Mouse (Mus musculus) G1E-ER4 (cell line): ENCODE results near the gene Lime1. TPM values are rescaled to one million over a fixed set of nuclear protein-coding genes. Genes with fewer than 3 reads are reported as not detected.

Source experiments
- GATA1 ChIP-seq: IDR thresholded peaks from one replicate; pipeline ENCODE4 v1.8.0; 2012; ENCODE audit warnings: low read length, inconsistent platforms
- polyA plus RNA-seq: library from polyadenylated mRNA; stranded (reverse); fragments of >175 nt; gene quantifications from 2 replicates; pipeline ENCODE4 v1.2.3, GENCODE M21; 2012

Lime1 gene
- polyA plus RNA-seq = 17.7 and 30.2 TPM in 2 replicates

GRCm38 (mm10) chr2:181379778-181380177, at the start of gene Lime1:
Lime1 (plus strand) TSS chr2:181380078.
- no peak for TF ChIP-seq GATA1

DNA sequence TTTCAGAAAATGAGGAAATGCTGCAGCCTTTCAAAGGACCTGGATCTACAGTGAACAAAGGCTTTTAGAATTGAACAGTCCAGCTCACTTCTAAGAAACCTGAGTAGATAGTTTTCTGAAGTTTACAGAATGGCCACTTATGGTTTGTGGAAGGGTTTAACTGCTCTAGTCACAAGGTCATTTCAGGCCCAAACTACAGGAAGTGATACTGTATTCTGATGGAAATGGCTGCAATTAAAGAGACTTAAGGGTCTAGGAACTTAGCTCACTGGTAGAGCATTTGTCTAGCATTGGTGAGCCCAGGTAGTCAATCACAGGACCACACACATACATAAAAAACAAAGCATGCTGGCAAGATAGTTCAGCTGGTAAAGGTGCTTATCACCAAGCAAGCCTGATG, 47.3 kb upstream of the Lime1 start:
- no peak for TF ChIP-seq GATA1

- TF ChIP-seq GATA1 = no peak
Measured at GRCm38 (mm10) chr2:181334023-181334422, 45.9 kb upstream of the Lime1 start.

DNA sequence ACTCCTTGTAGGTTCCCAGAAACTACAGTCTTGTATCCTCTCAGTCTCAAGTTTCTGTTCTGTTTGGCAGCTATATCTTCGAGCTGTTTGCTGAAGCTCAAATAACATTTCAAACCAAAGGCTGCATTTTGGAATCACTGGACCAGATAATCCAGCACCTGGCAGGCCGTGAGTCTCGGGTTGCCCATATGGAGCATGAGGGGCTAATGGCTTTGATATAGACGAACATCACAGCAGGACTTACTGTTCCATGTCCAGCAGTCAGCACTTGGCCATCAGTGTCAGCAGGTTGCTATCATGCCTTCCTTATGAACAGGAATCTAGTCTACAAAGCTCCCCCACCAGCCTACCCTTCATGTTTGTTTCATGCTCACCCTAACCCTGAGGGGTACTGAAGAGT, 39.5 kb upstream of the Lime1 start:
- TF ChIP-seq GATA1 = no peak

GRCm38 (mm10) chr2:181342766-181343165, 37.1 kb upstream of the Lime1 start:
- TF ChIP-seq GATA1 = no peak

GRCm38 (mm10) chr2:181356780-181357179, 23.1 kb upstream of the Lime1 start:
- no peak for TF ChIP-seq GATA1

- TF ChIP-seq GATA1 = no peak
Measured at GRCm38 (mm10) chr2:181363946-181364345, 15.9 kb upstream of the Lime1 start.

- no peak for TF ChIP-seq GATA1
Measured at GRCm38 (mm10) chr2:181364487-181364859, 15.4 kb upstream of the Lime1 start.

GRCm38 (mm10) chr2:181364860-181365596, 14.8 kb upstream of the Lime1 start, which contains the start of the genes Zgpat and Arfrp1:
Zgpat (plus strand) TSS chr2:181364928.
Arfrp1 (minus strand) TSS chr2:181365404.
- no peak for TF ChIP-seq GATA1

DNA sequence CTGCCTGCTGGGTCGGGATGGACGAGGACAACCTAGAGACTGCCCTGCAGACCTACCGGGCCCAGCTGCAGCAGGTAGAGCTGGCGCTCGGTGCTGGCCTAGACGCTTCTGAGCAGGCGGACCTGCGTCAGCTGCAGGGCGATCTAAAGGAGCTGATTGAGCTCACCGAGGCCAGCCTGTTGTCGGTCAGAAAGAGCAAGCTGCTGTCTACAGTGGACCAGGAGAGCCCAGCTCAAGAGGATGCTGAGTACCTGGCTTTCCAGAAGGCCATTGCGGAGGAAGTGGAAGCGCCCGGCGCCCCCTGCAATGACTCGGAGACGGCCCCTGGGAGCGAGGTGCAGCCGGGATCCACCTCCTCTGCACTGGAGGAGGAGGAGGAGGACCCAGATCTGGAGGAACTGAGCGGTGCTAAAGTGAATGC, 14.2 kb upstream of the Lime1 start:
- TF ChIP-seq GATA1 = no peak

DNA sequence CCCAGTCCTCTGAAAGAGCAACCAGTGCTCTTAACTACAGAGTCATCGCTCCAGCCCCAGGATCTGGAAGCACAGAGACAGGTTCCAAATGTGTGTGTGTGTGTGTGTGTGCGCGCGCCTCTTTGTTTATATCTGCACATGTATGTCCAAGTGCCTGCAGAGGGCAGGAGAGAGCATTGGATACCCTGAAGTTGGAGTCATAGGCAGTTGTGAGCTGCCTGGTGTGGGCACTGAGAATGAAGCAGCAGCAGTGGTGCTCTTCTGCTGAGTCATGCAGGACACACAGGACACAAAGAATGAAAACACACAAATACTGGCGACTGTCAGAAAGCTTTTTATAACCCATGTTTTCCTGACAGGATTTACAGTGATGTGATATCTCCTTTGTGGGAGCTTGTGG, 9.9 kb upstream of the Lime1 start:
- no peak for TF ChIP-seq GATA1

- no peak for TF ChIP-seq GATA1
Measured at GRCm38 (mm10) chr2:181375787-181376186, 4.1 kb upstream of the Lime1 start.

DNA sequence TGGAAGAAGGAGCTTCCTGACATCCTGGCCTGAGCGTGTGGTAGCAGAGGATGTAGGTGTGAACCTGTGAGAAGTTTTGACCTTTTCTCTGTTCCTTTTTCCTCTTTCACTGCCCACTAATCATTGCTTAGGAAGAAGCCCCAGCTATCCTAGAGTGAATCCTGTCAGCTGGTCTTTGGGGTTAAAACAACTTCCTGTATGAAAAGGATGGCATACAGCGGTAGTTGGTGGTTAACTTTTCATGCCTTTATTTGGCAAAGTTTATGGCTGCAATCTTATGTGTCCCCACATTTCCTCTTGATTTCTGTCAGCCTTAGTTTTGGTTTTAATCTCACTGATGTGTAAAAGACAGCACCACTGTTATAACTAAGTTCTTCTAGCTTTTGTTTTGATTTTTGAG, 2.6 kb upstream of the Lime1 start:
- no peak for TF ChIP-seq GATA1

DNA sequence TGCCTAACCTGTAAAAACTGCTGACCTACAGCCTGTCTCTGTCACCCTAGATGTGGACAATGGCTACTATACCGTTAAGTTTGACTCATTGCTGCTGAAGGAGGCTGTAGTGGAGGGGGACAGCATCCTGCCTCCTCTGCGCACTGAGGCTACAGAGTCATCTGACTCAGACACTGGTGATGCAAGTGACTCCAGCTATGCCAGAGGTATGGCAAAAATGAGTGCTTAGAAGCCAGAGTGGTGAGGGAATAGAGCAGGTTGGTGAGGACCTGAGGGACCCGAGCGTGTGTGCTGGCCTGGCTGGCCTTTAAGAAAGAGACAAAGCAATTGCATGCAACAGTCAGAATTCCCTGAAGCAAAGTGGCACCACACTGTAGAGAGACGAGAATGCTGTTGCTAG, 1.2 kb upstream of the Lime1 start:
- TF ChIP-seq GATA1 = no peak

GRCm38 (mm10) chr2:181380251-181380650, 373 bp downstream of the Lime1 start:
- TF ChIP-seq GATA1 = no peak

DNA sequence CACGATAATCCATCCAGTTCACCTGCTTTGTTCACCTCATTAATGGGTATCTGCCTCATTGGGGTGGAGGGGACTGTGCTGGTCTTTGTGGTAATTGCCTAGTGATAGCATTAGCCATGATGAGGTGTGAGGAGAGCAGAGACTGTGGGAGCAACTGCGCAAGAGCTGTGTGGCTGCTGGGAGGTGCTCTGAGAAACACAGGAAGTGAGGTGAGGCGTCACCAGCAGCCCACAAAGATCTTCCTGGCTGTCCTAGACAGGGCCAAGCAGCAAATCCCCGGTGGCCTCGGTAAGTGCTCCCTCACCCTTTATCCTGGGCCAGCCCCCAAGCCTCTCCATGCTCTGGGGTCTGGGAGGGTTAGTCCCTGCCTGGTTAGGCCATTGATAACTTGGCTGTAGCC, 1.2 kb downstream of the Lime1 start:
- TF ChIP-seq GATA1 = no peak

- no peak for TF ChIP-seq GATA1
Measured at GRCm38 (mm10) chr2:181381631-181382306, 1.9 kb downstream of the Lime1 start.

GRCm38 (mm10) chr2:181384463-181384862, 4.6 kb downstream of the Lime1 start:
- no peak for TF ChIP-seq GATA1
